ENCODE assay signal across 7 mouse cellular contexts in genomic region chr17:25188150-25189031, GRCm38 (mm10). TPM values are rescaled to one million over a fixed set of nuclear protein-coding genes. Genes with fewer than 3 reads are reported as not detected.
DNase-seq lines count a peak whose midpoint lies in the region; ATAC-seq and TF ChIP-seq lines count a peak whose summit lies in the region.

Gene Unkl (plus strand): TSS chr17:25188397.

- no peaks in the 10 kb centered on the region for H3K9me3 ChIP-seq in intestine, embryonic 15.5 days
- H3K9me3 ChIP-seq in limb, embryonic 11.5 days (ENCODE audit: control insufficient read depth, low read length) = no peaks in the 10 kb centered on the region
- H3K9me3 ChIP-seq in midbrain, embryonic 13.5 days = no peaks in the 10 kb centered on the region

- no peak for TF ChIP-seq CTCF in small intestine, adult 2 months (IDR thresholded peaks at IDR 0.05; ENCODE audit: extremely low read depth, insufficient read length, insufficient replicate concordance, low read depth, low read length)

- TF ChIP-seq POLR2A in small intestine, adult 2 months (IDR thresholded peaks at IDR 0.05; ENCODE audit: low read depth, low read length) = no peak

- H3K9ac ChIP-seq in intestine, embryonic 15.5 days = peak within 1 kb of the TSS; percentile 88
- H3K9ac ChIP-seq in limb, embryonic 11.5 days (ENCODE audit: low read length) = peak within 1 kb of the TSS; percentile 87
- peak within 1 kb of the TSS; percentile 91 for H3K9ac ChIP-seq in midbrain, embryonic 13.5 days (replicated peaks)

- ATAC-seq in intestine, embryonic 15.5 days = peak; percentile 52
- peak; percentile 55; the same call in 1 of the 2 replicates for ATAC-seq in limb, embryonic 11.5 days (ENCODE audit: insufficient number of reproducible peaks, low FRiP score, low TSS enrichment, low read depth)
- ATAC-seq in midbrain, embryonic 13.5 days = peak; percentile 43

- DNase-seq in adrenal gland, adult (ENCODE audit: inconsistent age in 2 of 2, low spot score in 1 of 2) = peak; percentile 86 to 94
- DNase-seq in embryo, embryonic 10 days (ENCODE audit: low spot score) = peak; percentile 73
- peak; percentile 75 to 77 for DNase-seq in gastrocnemius, postnatal 4 days (ENCODE audit: low spot score in 2 of 2)
- DNase-seq in limb, embryonic 11.5 days (ENCODE audit: low spot score) = peak; percentile 81

- H3K27ac ChIP-seq in intestine, embryonic 15.5 days = peak within 1 kb of the TSS; percentile 79
- peak within 1 kb of the TSS; percentile 80 for H3K27ac ChIP-seq in limb, embryonic 11.5 days (replicated peaks; ENCODE audit: low read depth, low read length)
- peak within 1 kb of the TSS; percentile 82 for H3K27ac ChIP-seq in midbrain, embryonic 13.5 days
- H3K27ac ChIP-seq in small intestine, adult 2 months (ENCODE audit: insufficient read depth, low read depth, low read length) = peak within 1 kb of the TSS; percentile 12; the same call in 1 of the 2 replicates

- H3K27me3 ChIP-seq in intestine, embryonic 15.5 days (replicated peaks) = no peaks in the 10 kb centered on the region
- no peaks in the 10 kb centered on the region for H3K27me3 ChIP-seq in limb, embryonic 11.5 days (ENCODE audit: control insufficient read depth, insufficient read depth, low read length)
- no peaks in the 10 kb centered on the region for H3K27me3 ChIP-seq in midbrain, embryonic 13.5 days
- H3K27me3 ChIP-seq in small intestine, adult 2 months (ENCODE audit: control insufficient read depth, insufficient read depth, low read length) = no peaks in the 10 kb centered on the region

- 0 out of 2 replicates have a peak, but pooled peaks cover 2% of the 10 kb centered on the region for H3K36me3 ChIP-seq in intestine, embryonic 15.5 days
- H3K36me3 ChIP-seq in limb, embryonic 11.5 days (ENCODE audit: control insufficient read depth, insufficient read depth, low read length) = no peaks in the 10 kb centered on the region; the same call in 1 of the 2 replicates
- peaks cover 14% of the 10 kb centered on the region for H3K36me3 ChIP-seq in midbrain, embryonic 13.5 days
- peaks cover 3% of the 10 kb centered on the region; the same call in 1 of the 2 replicates for H3K36me3 ChIP-seq in small intestine, adult 2 months (ENCODE audit: control insufficient read depth, insufficient read depth, low read length)

- peaks cover 15% of the 10 kb centered on the region for H3K4me1 ChIP-seq in intestine, embryonic 15.5 days (replicated peaks)
- peaks cover 12% of the 10 kb centered on the region for H3K4me1 ChIP-seq in limb, embryonic 11.5 days (ENCODE audit: control insufficient read depth, insufficient read depth, low read length)
- H3K4me1 ChIP-seq in midbrain, embryonic 13.5 days (replicated peaks) = peaks cover 40% of the 10 kb centered on the region
- peaks cover 7% of the 10 kb centered on the region for H3K4me1 ChIP-seq in small intestine, adult 2 months (ENCODE audit: control insufficient read depth, insufficient read depth, insufficient read length, low read length)

- peak within 1 kb of the TSS; percentile 84 for H3K4me2 ChIP-seq in intestine, embryonic 15.5 days (replicated peaks)
- H3K4me2 ChIP-seq in limb, embryonic 11.5 days (ENCODE audit: low read depth, severe bottlenecking) = peak within 1 kb of the TSS; percentile 84
- peak within 1 kb of the TSS; percentile 94 for H3K4me2 ChIP-seq in midbrain, embryonic 13.5 days (replicated peaks)

- H3K4me3 ChIP-seq in intestine, embryonic 15.5 days (replicated peaks) = peak within 1 kb of the TSS; percentile 83
- H3K4me3 ChIP-seq in limb, embryonic 11.5 days (ENCODE audit: low read depth, low read length) = peak within 1 kb of the TSS; percentile 90
- peak within 1 kb of the TSS; percentile 98 for H3K4me3 ChIP-seq in midbrain, embryonic 13.5 days (replicated peaks)
- peak within 1 kb of the TSS; percentile 90 for H3K4me3 ChIP-seq in small intestine, adult 2 months (ENCODE audit: low read depth, low read length)

- WGBS in intestine, embryonic 15.5 days = under 1% methylated on average over 103 of the region's 104 CpGs
- WGBS in limb, embryonic 11.5 days = under 1% methylated on average over 101 of the region's 104 CpGs
- under 1% methylated on average over 101 of the region's 104 CpGs for WGBS in midbrain, embryonic 13.5 days
- WGBS in small intestine, adult 2 months = under 1% methylated on average over 103 of the region's 104 CpGs

RNA-seq across cellular contexts. Expression of gene Unkl, which starts in this region (rescaled TPM):
- 10 to 100 TPM in 1 of 2 experiments, 1 to 10 TPM in 1; 9.5 to 12.6 TPM for total RNA-seq in gastrocnemius, postnatal 4 days (2021)
- 6.0 and 6.6 TPM in 2 replicates for polyA plus RNA-seq in intestine, embryonic 15.5 days (2015; fragmentation: Nextera tagmentation; extraction: Ambion mirVana)
- 4.8 and 5.8 TPM in 2 replicates for polyA plus RNA-seq in limb, embryonic 11.5 days (2014; fragmentation: Nextera tagmentation; extraction: Ambion mirVana)
- 13.0 and 13.4 TPM in 2 replicates for polyA plus RNA-seq in midbrain, embryonic 13.5 days (2015; fragmentation: Nextera tagmentation; extraction: Ambion mirVana)
- polyA plus RNA-seq in small intestine, adult 2 months (2012; rRNA removed) = 7.1 and 11.7 TPM in 2 replicates

Comparison
In these comparisons a context has a peak if more than half of its experiments do, and no peak if none do; other contexts are left out.
1. Peak in every context shown above with its lines: DNase-seq, ATAC-seq, H3K4me3 ChIP-seq and H3K27ac ChIP-seq.
2. H3K27ac ChIP-seq: peak in every context shown above with its lines; median percentile 82 in midbrain, embryonic 13.5 days; 80 in limb, embryonic 11.5 days; 79 in intestine, embryonic 15.5 days; 12 in small intestine, adult 2 months.